Mouse (Mus musculus): ENCODE measurements at regions not wholly inside any gene's neighbourhood (a gene's known extent, or its start where the extent isn't known, plus 50 kb on each side); places are given as distances from the start of the nearest gene placed in this dataset.

- DNase-seq (ENCODE audit: low read depth, low spot score): peak; percentile 48
Measured at GRCm38 (mm10) chr2:92854331-92854730, 60.6 kb upstream of the Syt13 start.

- no peak for DNase-seq (ENCODE audit: low read depth, low spot score)
Measured at GRCm38 (mm10) chr2:92856047-92856446, 58.9 kb upstream of the Syt13 start.

GRCm38 (mm10) chr2:92860502-92861197, 54.2 kb upstream of the Syt13 start:
- DNase-seq (ENCODE audit: low read depth, low spot score): no peak

Measured in ZHBTc4 (cell line).